Mouse (Mus musculus) liver, embryonic 15.5 days (tissue): ENCODE measurements at regions not wholly inside any gene's neighbourhood (a gene's known extent, or its start where the extent isn't known, plus 50 kb on each side); places are given as distances from the start of the nearest gene placed in this dataset.

ENCODE experiments used
- ATAC-seq: fragments of 200-750 bp; cut with Nextera tagmentation; 2 replicates; pipeline ENCODE4 v1.8.0; 2017; ENCODE audit warnings: moderate number of reproducible peaks, mild to moderate bottlenecking, moderate library complexity; ENCODE audit not compliant: insufficient read depth
- H3K27ac ChIP-seq: fragments of 300-500 bp; sonication (generic); replicated peaks from 2 replicates; pipeline ENCODE4 v1.5.1; 2015; ENCODE audit warnings: mild to moderate bottlenecking, inconsistent platforms
- H3K27me3 ChIP-seq: fragments of 300-500 bp; sonication (generic); 2 replicates; pipeline ENCODE4 v1.6.1; 2015; ENCODE audit warnings: mild to moderate bottlenecking, inconsistent platforms
- H3K36me3 ChIP-seq: fragments of 300-500 bp; sonication (generic); replicated peaks from 2 replicates; pipeline ENCODE4 v1.6.1; 2015; ENCODE audit warnings: moderate library complexity, mild to moderate bottlenecking, inconsistent platforms
- H3K4me1 ChIP-seq: fragments of 300-500 bp; sonication (generic); replicated peaks from 2 replicates; pipeline ENCODE4 v1.6.1; 2015; ENCODE audit warnings: inconsistent platforms
- H3K4me2 ChIP-seq: fragments of 300-500 bp; sonication (generic); 2 replicates; pipeline ENCODE4 v1.6.1; 2015; ENCODE audit warnings: moderate library complexity, mild to moderate bottlenecking, inconsistent platforms
- H3K4me3 ChIP-seq: fragments of 300-500 bp; sonication (generic); replicated peaks from 2 replicates; pipeline ENCODE4 v1.5.1; 2015; ENCODE audit warnings: mild to moderate bottlenecking, inconsistent platforms
- H3K9ac ChIP-seq: fragments of 300-500 bp; sonication (generic); 2 replicates; pipeline ENCODE4 v1.6.1; 2015; ENCODE audit warnings: moderate library complexity, mild to moderate bottlenecking, inconsistent platforms
- H3K9me3 ChIP-seq: fragments of 300-500 bp; sonication (generic); replicated peaks from 2 replicates; pipeline ENCODE4 v1.6.1; 2016; ENCODE audit warnings: inconsistent platforms
- WGBS: fragments of 180-500 bp; shearing (Covaris S2); methylation state at CpG from one replicate; pipeline ENCODE4 v1.1.7; 2015; ENCODE audit warnings: mixed read lengths; ENCODE audit not compliant: insufficient replicate concordance; 5-methylcytosine and 5-hydroxymethylcytosine counted together

DNA sequence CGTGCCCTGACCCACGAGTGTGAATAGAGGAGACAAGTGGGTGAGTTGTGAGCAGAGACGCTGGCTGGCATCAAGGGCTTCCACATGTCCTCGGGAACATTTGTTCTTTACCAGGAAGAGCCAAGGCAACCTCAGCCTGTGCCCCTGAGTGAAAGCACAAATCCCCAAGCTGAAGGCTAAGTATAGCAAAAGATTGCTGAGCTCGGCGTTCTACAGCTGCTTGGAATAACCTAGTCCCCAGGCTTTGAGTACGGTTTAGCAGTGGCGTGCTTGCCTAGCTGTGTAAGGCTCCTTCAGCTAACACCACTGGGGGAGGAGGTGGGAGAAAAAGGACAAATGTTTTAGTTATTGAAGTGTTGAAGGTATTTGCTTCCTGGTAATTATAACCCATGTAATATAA lies 210.8 kb upstream of the Habp2 start:
- no peaks in the 10 kb centered on the region for H3K27me3 ChIP-seq
- no peak overlapping the region for H3K27ac ChIP-seq
- no peaks in the 10 kb centered on the region for H3K9me3 ChIP-seq
- WGBS, result 77% methylated on average over 8 of the region's 8 CpGs
- H3K4me2 ChIP-seq, result no peak overlapping the region
- H3K9ac ChIP-seq, result no peak overlapping the region
- ATAC-seq, result no peak
- H3K36me3 ChIP-seq, result no peaks in the 10 kb centered on the region
- no peak overlapping the region for H3K4me3 ChIP-seq
- no peaks in the 10 kb centered on the region for H3K4me1 ChIP-seq

GRCm38 (mm10) chr19:56077491-56077890 lies 209.4 kb upstream of the Habp2 start:
- H3K4me1 ChIP-seq, result no peaks in the 10 kb centered on the region
- H3K27ac ChIP-seq, result no peak overlapping the region
- H3K9ac ChIP-seq, result no peak overlapping the region
- H3K4me3 ChIP-seq, result no peak overlapping the region
- no peak overlapping the region for H3K4me2 ChIP-seq
- H3K36me3 ChIP-seq, result no peaks in the 10 kb centered on the region
- no peak for ATAC-seq
- 60% methylated on average over 8 of the region's 8 CpGs for WGBS
- H3K27me3 ChIP-seq, result no peaks in the 10 kb centered on the region
- no peaks in the 10 kb centered on the region for H3K9me3 ChIP-seq

GRCm38 (mm10) chr19:56086413-56087083 lies 200.4 kb upstream of the Habp2 start:
- Histone ChIP-seq H3K27ac (no peak overlapping the region), H3K4me1 (no peaks in the 10 kb centered on the region), H3K27me3 (no peaks in the 10 kb centered on the region), H3K4me2 (no peak overlapping the region), H3K36me3 (no peaks in the 10 kb centered on the region), H3K4me3 (no peak overlapping the region), H3K9ac (no peak overlapping the region), H3K9me3 (no peaks in the 10 kb centered on the region)
- no peak for ATAC-seq
- WGBS, result 74% methylated on average over 7 of the region's 7 CpGs

DNA sequence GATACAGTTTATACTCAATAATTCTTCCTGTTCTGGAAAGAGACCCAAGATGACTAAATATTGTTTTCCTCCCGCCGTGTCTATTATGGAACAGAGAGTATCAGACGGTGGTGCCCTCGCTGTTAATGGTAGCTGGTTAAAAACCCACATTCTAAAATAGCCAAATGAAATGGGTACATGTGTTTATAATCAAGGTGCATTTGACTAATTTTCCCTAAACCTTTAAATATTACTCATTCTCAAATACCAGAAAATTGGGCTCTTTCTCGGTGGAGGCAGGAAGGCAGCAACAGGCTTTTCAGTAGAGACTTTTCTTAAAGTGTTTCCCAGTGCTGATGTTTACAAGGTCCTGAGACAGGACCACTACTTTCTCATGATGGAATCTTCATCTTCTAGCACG lies 199.8 kb upstream of the Habp2 start:
- WGBS, result 68% methylated on average over 6 of the region's 6 CpGs
- no peaks in the 10 kb centered on the region for H3K27me3 ChIP-seq
- H3K27ac ChIP-seq, result no peak overlapping the region
- H3K4me2 ChIP-seq, result no peak overlapping the region
- no peaks in the 10 kb centered on the region for H3K9me3 ChIP-seq
- no peak for ATAC-seq
- no peaks in the 10 kb centered on the region for H3K36me3 ChIP-seq
- no peak overlapping the region for H3K4me3 ChIP-seq
- H3K4me1 ChIP-seq, result no peaks in the 10 kb centered on the region
- H3K9ac ChIP-seq, result no peak overlapping the region

GRCm38 (mm10) chr19:56089795-56090375 lies 197.1 kb upstream of the Habp2 start:
- Histone ChIP-seq H3K4me3 (no peak overlapping the region), H3K9ac (no peak overlapping the region), H3K27me3 (no peaks in the 10 kb centered on the region), H3K9me3 (no peaks in the 10 kb centered on the region), H3K4me2 (no peak overlapping the region), H3K27ac (no peak overlapping the region), H3K4me1 (no peaks in the 10 kb centered on the region), H3K36me3 (no peaks in the 10 kb centered on the region)
- WGBS, result 77% methylated on average over 17 of the region's 17 CpGs
- no peak for ATAC-seq

GRCm38 (mm10) chr19:56091581-56091980 lies 195.4 kb upstream of the Habp2 start:
- H3K36me3 ChIP-seq, result no peaks in the 10 kb centered on the region
- no peak overlapping the region for H3K9ac ChIP-seq
- no peaks in the 10 kb centered on the region for H3K4me1 ChIP-seq
- H3K27me3 ChIP-seq, result no peaks in the 10 kb centered on the region
- H3K9me3 ChIP-seq, result no peaks in the 10 kb centered on the region
- WGBS, result 78% methylated on average over 5 of the region's 5 CpGs
- no peak for ATAC-seq
- no peak overlapping the region for H3K27ac ChIP-seq
- H3K4me3 ChIP-seq, result no peak overlapping the region
- H3K4me2 ChIP-seq, result no peak overlapping the region

DNA sequence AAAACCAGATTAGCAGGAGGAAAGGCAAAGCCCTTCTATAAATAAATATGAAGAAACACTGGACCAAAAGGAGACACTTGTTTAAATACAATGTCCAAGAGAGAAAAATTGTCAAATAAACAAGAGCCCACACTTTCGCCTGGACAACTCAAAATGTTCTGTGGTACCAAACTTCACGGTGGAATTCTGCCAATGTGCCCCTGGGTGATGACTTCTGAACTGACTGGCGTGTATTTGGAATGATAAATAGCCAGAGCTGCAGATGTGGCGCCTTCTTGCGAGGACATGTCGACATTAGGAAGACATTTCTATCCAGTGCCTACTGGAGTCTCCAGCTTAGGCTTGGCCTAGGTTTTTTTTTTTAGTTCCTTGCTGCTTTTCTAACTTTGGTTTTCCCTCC lies 191.1 kb upstream of the Habp2 start:
- 68% methylated on average over 6 of the region's 6 CpGs for WGBS
- no peak for ATAC-seq
- H3K4me1 ChIP-seq, result no peaks in the 10 kb centered on the region
- no peak overlapping the region for H3K9ac ChIP-seq
- H3K36me3 ChIP-seq, result no peaks in the 10 kb centered on the region
- no peak overlapping the region for H3K4me2 ChIP-seq
- H3K4me3 ChIP-seq, result no peak overlapping the region
- H3K9me3 ChIP-seq, result peaks cover 8% of the 10 kb centered on the region; the same call in 1 of the 2 replicates
- no peaks in the 10 kb centered on the region for H3K27me3 ChIP-seq
- no peak overlapping the region for H3K27ac ChIP-seq

DNA sequence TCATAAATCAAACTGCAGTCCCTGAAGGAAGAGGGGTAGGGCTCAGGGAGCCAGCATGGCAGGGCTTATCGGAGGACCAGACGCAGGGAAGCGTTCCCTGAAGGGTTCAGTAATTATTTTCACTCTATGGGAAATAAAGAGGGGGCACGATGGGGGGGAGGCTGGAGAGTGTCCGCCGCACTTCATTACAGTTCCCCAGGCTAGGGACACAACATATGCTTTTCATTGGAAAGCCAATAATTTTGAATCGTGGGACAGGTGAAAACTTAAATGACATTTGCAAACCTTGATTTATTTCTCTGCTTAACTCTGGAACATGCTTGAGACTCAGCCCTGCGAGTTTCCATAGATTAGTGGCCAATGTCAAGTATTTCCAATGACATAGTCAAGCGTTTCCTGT lies 187.2 kb upstream of the Habp2 start:
- no peak overlapping the region for H3K4me2 ChIP-seq
- no peak for ATAC-seq
- H3K36me3 ChIP-seq, result no peaks in the 10 kb centered on the region
- H3K4me3 ChIP-seq, result no peak overlapping the region
- no peak overlapping the region for H3K27ac ChIP-seq
- peaks cover 8% of the 10 kb centered on the region; the same call in 1 of the 2 replicates for H3K9me3 ChIP-seq
- no peaks in the 10 kb centered on the region for H3K4me1 ChIP-seq
- H3K9ac ChIP-seq, result no peak overlapping the region
- no peaks in the 10 kb centered on the region for H3K27me3 ChIP-seq
- WGBS, result 72% methylated on average over 9 of the region's 9 CpGs

DNA sequence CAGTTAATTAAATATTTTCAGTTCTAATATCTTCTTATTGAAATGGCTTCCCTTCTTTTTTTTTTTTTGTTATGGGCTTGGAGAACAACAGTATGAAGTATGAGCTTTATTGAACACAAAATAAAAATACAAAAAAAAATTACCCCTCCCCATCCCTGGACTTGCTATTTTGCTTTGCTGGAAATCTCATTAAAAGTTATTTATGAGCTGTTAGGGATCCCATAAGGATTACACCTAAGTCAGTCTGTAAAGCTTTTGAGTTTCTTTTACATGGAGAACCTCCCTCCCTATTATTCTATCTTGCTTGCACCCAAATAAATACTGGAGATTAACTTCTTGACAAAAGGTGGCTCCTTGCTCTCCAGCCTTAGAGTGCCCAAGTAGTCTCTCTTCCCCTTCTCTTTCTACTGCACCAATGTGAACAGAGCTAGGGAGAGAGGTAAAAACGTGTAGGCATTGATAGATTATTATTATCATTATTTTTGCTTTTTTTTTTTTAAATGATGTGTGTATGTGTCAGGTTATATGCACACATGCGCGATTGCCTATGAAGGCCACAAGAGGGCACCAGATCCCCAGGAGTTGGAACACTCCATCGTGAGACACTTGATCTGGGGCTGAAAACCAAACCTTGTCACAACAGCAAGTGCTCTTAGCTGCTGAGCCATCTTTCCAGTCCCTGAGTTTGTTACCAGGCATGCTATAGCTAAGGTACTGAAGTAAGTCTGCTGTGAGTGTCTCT lies 186.6 kb upstream of the Habp2 start:
- Histone ChIP-seq H3K9ac (no peak overlapping the region), H3K27ac (no peak overlapping the region), H3K4me1 (no peaks in the 10 kb centered on the region), H3K27me3 (no peaks in the 10 kb centered on the region), H3K4me3 (no peak overlapping the region), H3K36me3 (no peaks in the 10 kb centered on the region), H3K4me2 (no peak overlapping the region), H3K9me3 (peaks cover 8% of the 10 kb centered on the region; the same call in 1 of the 2 replicates)
- no peak for ATAC-seq
- 60% methylated on average over 4 of the region's 4 CpGs for WGBS

GRCm38 (mm10) chr19:56102454-56103080 lies 184.4 kb upstream of the Habp2 start:
- Histone ChIP-seq H3K27ac (no peak overlapping the region), H3K27me3 (no peaks in the 10 kb centered on the region), H3K4me2 (no peak overlapping the region), H3K4me3 (no peak overlapping the region), H3K36me3 (no peaks in the 10 kb centered on the region), H3K9ac (no peak overlapping the region), H3K9me3 (peaks cover 8% of the 10 kb centered on the region; the same call in 1 of the 2 replicates), H3K4me1 (no peaks in the 10 kb centered on the region)
- no peak for ATAC-seq
- WGBS, result 66% methylated on average over 7 of the region's 7 CpGs

DNA sequence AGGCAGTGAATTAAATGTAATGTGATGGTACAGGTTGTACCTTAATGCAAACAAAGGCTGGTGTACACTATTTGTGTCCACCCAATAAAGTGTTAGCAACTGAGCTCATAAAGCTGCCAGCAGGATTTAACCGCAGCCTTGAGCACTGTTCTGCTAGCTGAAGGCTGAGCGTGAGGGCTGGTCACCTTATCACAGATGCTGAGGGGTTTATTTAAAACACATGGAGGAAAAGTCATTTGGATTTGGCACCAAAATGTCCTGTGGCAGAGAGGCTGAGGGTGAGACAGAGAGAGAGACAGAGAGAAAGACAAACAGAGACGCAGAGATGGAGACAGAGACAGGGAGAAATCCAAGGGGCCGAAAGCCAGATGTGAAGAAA lies 181.9 kb upstream of the Habp2 start:
- Histone ChIP-seq H3K4me2 (no peak overlapping the region), H3K27ac (no peak overlapping the region), H3K4me1 (no peaks in the 10 kb centered on the region), H3K36me3 (no peaks in the 10 kb centered on the region), H3K9me3 (peaks cover 6% of the 10 kb centered on the region; the same call in 1 of the 2 replicates), H3K4me3 (no peak overlapping the region), H3K27me3 (no peaks in the 10 kb centered on the region), H3K9ac (no peak overlapping the region)
- no peak for ATAC-seq
- 73% methylated on average over 4 of the region's 4 CpGs for WGBS
